Comparison of ENCODE assay signal across 26 mouse cellular contexts in genomic region chr13:38753722-38754121, GRCm38 (mm10).
DNase-seq lines count a peak whose midpoint lies in the region; ATAC-seq and TF ChIP-seq lines count a peak whose summit lies in the region.
"Had no signal": no experiment of that assay in that cellular context is flagged by ENCODE, and none has a peak within 500 bp of the region (broad histone marks: within the 10 kb centered on the region; RNA-seq: fewer than 3 reads in every experiment).

No protein-coding gene starts in this region.

- H3K4me3 ChIP-seq in kidney, adult 2 months (ENCODE audit: insufficient read depth, low read depth, low read length) = no peak overlapping the region
- H3K4me3 ChIP-seq: erythroblast, embryonic 14.5 days; heart, embryonic 15.5 days; limb, embryonic 13.5 days had no signal

- ATAC-seq in frontal cortex, adult (ENCODE audit: low TSS enrichment) = peak; percentile 95
- ATAC-seq in cerebellum, adult (ENCODE audit: insufficient number of reproducible peaks, low FRiP score, low TSS enrichment) = no peak
- ATAC-seq: forebrain, embryonic 16.5 days; hindbrain, embryonic 16.5 days; midbrain, embryonic 16.5 days; Patski had no signal

- WGBS in kidney, adult 2 months = 81% methylated on average over 4 of the region's 4 CpGs

- TF ChIP-seq POLR2A in kidney, adult 2 months (IDR thresholded peaks at IDR 0.05; ENCODE audit: low read depth, low read length) = no peak

- H3K27me3 ChIP-seq in kidney, adult 2 months (replicated peaks; ENCODE audit: control insufficient read depth, insufficient read depth, low read length) = no peaks in the 10 kb centered on the region
- H3K27me3 ChIP-seq: heart, embryonic 15.5 days; limb, embryonic 13.5 days had no signal

- intact Hi-C loops in left cerebral cortex, postnatal 10 days (cut with DNase I) = no loop called here
- intact Hi-C loops in left cerebral cortex, postnatal 14 days (cut with DNase I) = no loop called here

- no peak for TF ChIP-seq CTCF in kidney, adult 2 months (conservative IDR thresholded peaks at IDR 0.05; ENCODE audit: insufficient read depth, insufficient read length, low read depth, low read length)

- DNase-seq in frontal cortex, postnatal 14 days (ENCODE audit: low spot score in 2 of 2) = no peak
- DNase-seq in left cerebral cortex, adult 18-20 months (ENCODE audit: low spot score in 2 of 2) = peak; percentile 3 to 24
- DNase-seq in left cerebral cortex, postnatal 10 days (ENCODE audit: extremely low spot score in 1 of 2, low spot score in 2 of 2) = no peak
- peak; percentile 16 to 70 for DNase-seq in left cerebral cortex, postnatal 14 days (ENCODE audit: low spot score in 2 of 2)
- DNase-seq in telencephalon, adult 2 months (ENCODE audit: low read depth, low spot score) = peak; percentile 69
- no peak for DNase-seq in kidney, adult 2 months
- DNase-seq: adrenal gland, postnatal 10 days; cerebellum, adult 11-12 months; cerebellum, adult 9-11 months; kidney, adult 18-20 months; kidney, postnatal 4 days; layer of hippocampus, postnatal 36 days; lung, postnatal 36 days; thymus, adult 2 months; thymus, postnatal 36 days had no signal

- H3K4me1 ChIP-seq in kidney, adult 2 months (ENCODE audit: control insufficient read depth, insufficient read depth, low read length) = no peaks in the 10 kb centered on the region
- H3K4me1 ChIP-seq: heart, embryonic 15.5 days; limb, embryonic 13.5 days had no signal

- H3K36me3 ChIP-seq in kidney, adult 2 months (ENCODE audit: control insufficient read depth, insufficient read depth, low read length) = no peaks in the 10 kb centered on the region
- H3K36me3 ChIP-seq: heart, embryonic 15.5 days; limb, embryonic 13.5 days had no signal

- H3K27ac ChIP-seq in kidney, adult 2 months (ENCODE audit: insufficient read depth, low read depth, low read length) = no peak overlapping the region
- H3K27ac ChIP-seq: heart, embryonic 15.5 days; kidney, postnatal 0 days; limb, embryonic 13.5 days; stomach, postnatal 0 days had no signal

Comparison
In these comparisons a context has a peak if more than half of its experiments do, and no peak if none do; other contexts are left out.
1. DNase-seq: peak in left cerebral cortex, adult 18-20 months (2 of 2), left cerebral cortex, postnatal 14 days (2 of 2) and telencephalon, adult 2 months (single experiment); none in frontal cortex, postnatal 14 days (0 of 2), left cerebral cortex, postnatal 10 days (0 of 2) and kidney, adult 2 months (single experiment).